Mouse (Mus musculus): ENCODE measurements around the gene Tas2r119. TPM values are rescaled to one million over a fixed set of nuclear protein-coding genes. Genes with fewer than 3 reads are reported as not detected.

Tas2r119 gene
- total and polyA plus RNA-seq, 3 experiments: not detected

DNA sequence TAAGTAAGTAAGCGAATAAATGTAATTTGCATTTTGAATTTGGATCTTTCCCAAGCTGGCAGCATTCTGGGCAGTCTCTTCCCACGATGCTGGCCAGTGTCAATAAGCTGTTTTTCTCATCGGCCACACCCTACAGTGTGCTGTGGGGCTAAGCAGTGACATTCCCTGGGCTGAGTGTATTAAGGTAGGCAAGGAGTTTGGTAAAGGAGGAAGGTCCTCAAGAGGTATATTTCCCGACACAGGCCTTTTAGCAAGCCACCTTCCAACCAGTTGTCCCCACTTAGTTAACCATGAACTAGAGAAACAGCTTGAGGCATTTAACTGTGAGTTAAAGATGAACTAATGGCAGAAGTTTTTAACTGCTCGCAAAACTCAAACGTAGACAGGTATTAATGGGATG, 49.3 kb downstream of the Tas2r119 start:
- Histone ChIP-seq H3K27me3 (ENCODE audit: control insufficient read depth, insufficient read depth, low read length) (no peaks in the 10 kb centered on the region), H3K79me2 (replicated peaks; ENCODE audit: control insufficient read depth, insufficient read depth, low read length) (no peaks in the 10 kb centered on the region), H3K27ac (no peak overlapping the region), H3K4me3 (no peak overlapping the region), H3K9ac (ENCODE audit: low read depth, low read length) (no peak overlapping the region), H3K4me1 (ENCODE audit: control insufficient read depth, insufficient read depth, low read length) (no peaks in the 10 kb centered on the region), H3K36me3 (ENCODE audit: control insufficient read depth, insufficient read depth, low read length) (no peaks in the 10 kb centered on the region)
- WGBS: 78% methylated on average over 6 of the region's 6 CpGs
- TF ChIP-seq CTCF (IDR thresholded peaks at IDR 0.05) (no peak), POLR2A (IDR thresholded peaks at IDR 0.05; ENCODE audit: insufficient read depth, low read depth, low read length) (no peak), EP300 (IDR thresholded peaks at IDR 0.05; ENCODE audit: insufficient read depth, low read depth, low read length) (no peak)
- intact Hi-C loops (cut with DNase I): no loop called here
- no peak for DNase-seq

DNA sequence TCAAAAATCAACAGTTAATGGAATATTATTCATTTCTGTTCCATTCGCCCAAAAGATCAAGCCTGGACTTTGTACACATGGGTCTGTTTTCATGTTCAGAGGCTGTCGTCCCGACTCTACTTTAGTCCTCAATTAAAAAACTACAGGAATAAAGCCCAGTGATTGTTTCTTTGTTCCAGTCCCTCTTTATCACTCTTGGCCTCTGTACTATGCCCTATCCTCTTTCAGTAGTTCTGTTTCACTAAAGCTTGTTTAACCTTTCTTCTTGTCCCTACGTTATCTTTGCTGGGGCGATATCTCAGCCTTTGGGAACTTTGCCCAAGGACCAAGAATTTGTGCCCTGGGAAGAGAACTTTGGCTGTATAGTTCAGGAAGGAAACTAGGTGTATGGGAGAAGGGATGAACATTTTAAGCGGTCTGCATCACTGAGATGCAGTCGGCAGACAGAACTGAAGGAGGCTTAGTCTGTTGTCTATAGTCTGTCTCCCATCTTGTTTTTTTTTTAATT, 49.9 kb downstream of the Tas2r119 start:
- Histone ChIP-seq H3K9ac (ENCODE audit: low read depth, low read length) (no peak overlapping the region), H3K79me2 (replicated peaks; ENCODE audit: control insufficient read depth, insufficient read depth, low read length) (no peaks in the 10 kb centered on the region), H3K4me1 (ENCODE audit: control insufficient read depth, insufficient read depth, low read length) (no peaks in the 10 kb centered on the region), H3K27me3 (ENCODE audit: control insufficient read depth, insufficient read depth, low read length) (no peaks in the 10 kb centered on the region), H3K27ac (no peak overlapping the region), H3K36me3 (ENCODE audit: control insufficient read depth, insufficient read depth, low read length) (no peaks in the 10 kb centered on the region), H3K4me3 (no peak overlapping the region)
- 54% methylated on average over 7 of the region's 7 CpGs for WGBS
- intact Hi-C loops (cut with DNase I): no loop called here
- no peak for DNase-seq
- TF ChIP-seq CTCF (IDR thresholded peaks at IDR 0.05) (no peak), POLR2A (IDR thresholded peaks at IDR 0.05; ENCODE audit: insufficient read depth, low read depth, low read length) (no peak), EP300 (IDR thresholded peaks at IDR 0.05; ENCODE audit: insufficient read depth, low read depth, low read length) (no peak)

Other genes starting within 250 kb of the Tas2r119 start
- 10 to 100 TPM in 1 of 2 experiments, 1 to 10 TPM in 1; 7.9 to 10.6 TPM for gene Sema5a, start 67.5 kb downstream of the Tas2r119 start, total RNA-seq (2021)
- 1.8 and 2.6 TPM in 2 replicates for gene Sema5a, start 67.5 kb downstream of the Tas2r119 start, polyA plus RNA-seq (2012; rRNA removed)